Mouse (Mus musculus) liver, adult 2 months (tissue): ENCODE measurements around the gene Tctn3.

Experiments used
- CTCF ChIP-seq: fragments of 200-500 bp; IDR thresholded peaks from 2 replicates; pipeline ENCODE4 v1.5.1; 2011; ENCODE audit warnings: low read depth, low read length, control low read depth
- POLR2A ChIP-seq: fragments of 200-500 bp; IDR thresholded peaks from 2 replicates; pipeline ENCODE4 v1.6.1; 2011; ENCODE audit warnings: low read length, control low read depth; ENCODE audit not compliant: insufficient read depth; ENCODE audit errors: extremely low read depth

GRCm38 (mm10) chr19:40587491-40588292 lies 24.3 kb downstream of the Tctn3 start:
- TF ChIP-seq CTCF = no peak
- no peak for TF ChIP-seq POLR2A
